Mouse (Mus musculus) cerebellum, adult 2 months (tissue): ENCODE measurements around the gene Col15a1.

Source experiments
- CTCF ChIP-seq: fragments of 200-500 bp; IDR thresholded peaks from 2 replicates; pipeline ENCODE4 v1.5.1; 2011; ENCODE audit warnings: low read depth, mild to moderate bottlenecking, control low read depth, low read length, moderate library complexity, borderline replicate concordance; ENCODE audit not compliant: insufficient read depth
- POLR2A ChIP-seq: fragments of 200-500 bp; IDR thresholded peaks from 2 replicates; pipeline ENCODE4 v1.6.1; 2011; ENCODE audit warnings: low read length, control low read depth, borderline replicate concordance; ENCODE audit not compliant: insufficient read depth

GRCm38 (mm10) chr4:47347022-47347421, 139.1 kb downstream of the Col15a1 start:
- TF ChIP-seq POLR2A: no peak
- TF ChIP-seq CTCF: no peak
